Mouse (Mus musculus) kidney, adult 11 months (tissue): Measurements from ENCODE around the gene Sag.

Experiments
- DNase-seq: peaks from one replicate; pipeline ENCODE4 v3.0.0; 2022

Gene Sag

GRCm38 (mm10) chr1:87803576-87803975 is at the start of gene Sag:
Gene Sag (plus strand): TSS chr1:87803680.
- DNase-seq, result no peak

GRCm38 (mm10) chr1:87755641-87756470 is 47.6 kb upstream of the Sag start, which contains the start of gene Atg16l1:
Gene Atg16l1 (plus strand): TSS chr1:87755870.
- DNase-seq, result peak; percentile 93

DNA sequence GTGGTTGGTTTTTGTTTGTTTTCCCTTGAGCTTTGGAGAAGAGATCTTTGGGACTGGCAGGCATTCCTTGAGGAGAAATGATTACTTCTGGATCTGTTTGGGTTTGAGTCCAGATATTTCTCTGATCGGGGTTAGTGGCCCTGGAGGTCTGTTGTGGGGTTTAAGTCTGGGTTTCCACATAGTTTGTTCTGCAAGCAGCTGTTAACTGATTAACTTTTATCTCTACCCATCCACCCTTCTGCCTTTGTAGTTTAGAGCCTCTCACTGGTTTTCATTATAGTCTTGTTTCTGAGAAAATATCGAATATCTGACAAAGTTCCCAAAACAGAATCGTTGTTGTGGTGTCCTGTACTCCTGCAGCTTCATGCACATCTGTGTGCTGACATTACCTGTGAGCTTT is 39.7 kb upstream of the Sag start:
- no peak for DNase-seq

DNA sequence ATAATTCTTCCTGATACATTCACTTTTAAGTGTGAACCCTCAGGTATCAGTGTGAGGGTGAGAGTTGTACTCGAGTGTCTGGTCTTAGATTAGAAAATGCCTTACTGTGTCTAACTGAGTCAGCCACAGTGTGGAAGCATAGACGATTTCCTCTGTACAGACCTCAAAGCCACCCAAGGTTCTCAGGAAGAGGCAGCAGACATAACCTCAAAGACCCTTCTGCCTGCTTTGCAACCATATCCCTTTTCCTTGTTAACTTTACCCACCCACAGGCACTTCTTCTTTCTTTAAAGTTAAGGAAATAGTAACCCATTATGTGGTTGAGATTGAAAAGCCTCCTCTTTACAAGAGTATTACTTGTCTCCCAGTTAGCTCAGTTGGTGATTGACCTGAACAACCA is 37.7 kb upstream of the Sag start:
- no peak for DNase-seq

GRCm38 (mm10) chr1:87766233-87766632 is 37.2 kb upstream of the Sag start:
- DNase-seq, result no peak

DNA sequence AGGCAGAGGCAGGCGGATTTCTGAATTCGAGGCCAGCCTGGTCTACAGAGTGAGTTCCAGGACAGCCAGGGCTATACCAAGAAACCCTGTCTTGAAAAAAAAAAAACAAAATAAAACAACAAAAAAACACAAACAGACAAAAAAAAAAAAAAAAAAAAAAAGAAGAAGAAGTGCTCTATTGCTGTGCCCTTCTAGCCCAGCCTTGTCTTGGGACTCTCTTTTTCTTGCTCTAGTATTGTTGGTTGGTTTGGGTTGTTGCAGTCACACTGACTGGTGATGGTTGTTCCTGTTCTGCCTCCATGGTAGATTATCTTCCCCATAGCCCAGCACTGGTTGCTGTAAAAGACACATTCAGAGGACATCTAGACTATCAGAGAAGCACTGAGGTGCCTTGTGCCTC is 34.2 kb upstream of the Sag start:
- DNase-seq, result no peak

DNA sequence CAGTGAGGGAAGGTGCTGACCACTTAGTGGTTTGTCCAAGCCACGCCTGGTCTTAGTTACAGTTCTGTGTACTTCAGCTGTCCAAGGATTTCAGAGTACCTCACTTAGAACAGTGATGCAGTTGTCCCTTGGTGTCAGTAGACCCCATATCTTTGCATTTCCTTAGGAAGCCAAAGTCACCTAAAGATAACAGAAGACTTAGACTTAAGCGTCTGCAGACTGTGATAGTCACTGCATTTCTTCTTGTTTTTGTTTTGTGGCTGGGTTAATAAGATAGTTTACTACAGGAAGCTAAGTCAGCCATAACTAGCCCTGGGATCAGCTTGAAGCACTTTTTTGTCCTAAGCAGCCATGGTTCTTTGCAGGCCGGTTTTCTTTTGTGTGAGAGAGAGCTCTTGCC is 33.0 kb upstream of the Sag start:
- DNase-seq, result no peak

- DNase-seq, result no peak
These were observed 31.8 kb upstream of the Sag start for GRCm38 (mm10) chr1:87771724-87772123.

GRCm38 (mm10) chr1:87773336-87773735 is 30.1 kb upstream of the Sag start:
- no peak for DNase-seq

DNA sequence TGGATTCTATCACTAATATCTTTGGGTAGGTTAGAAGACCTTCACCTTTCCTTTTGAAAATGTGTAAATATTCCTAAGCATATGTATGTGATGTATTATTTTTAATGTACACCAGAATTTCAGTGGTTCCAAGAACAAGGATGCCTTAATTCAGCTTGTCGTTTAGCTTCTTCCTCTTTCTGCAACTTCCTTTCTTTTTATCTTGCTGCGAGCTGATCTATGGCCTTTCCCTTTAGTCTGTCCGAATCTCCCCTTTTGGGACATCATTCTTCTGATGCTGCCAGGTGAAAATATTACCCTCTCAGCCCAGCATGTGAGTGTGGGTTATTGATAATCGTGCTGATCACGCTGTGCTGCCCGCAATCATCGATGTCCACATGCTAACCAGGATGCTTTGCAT is 28.6 kb upstream of the Sag start:
- DNase-seq, result no peak

DNA sequence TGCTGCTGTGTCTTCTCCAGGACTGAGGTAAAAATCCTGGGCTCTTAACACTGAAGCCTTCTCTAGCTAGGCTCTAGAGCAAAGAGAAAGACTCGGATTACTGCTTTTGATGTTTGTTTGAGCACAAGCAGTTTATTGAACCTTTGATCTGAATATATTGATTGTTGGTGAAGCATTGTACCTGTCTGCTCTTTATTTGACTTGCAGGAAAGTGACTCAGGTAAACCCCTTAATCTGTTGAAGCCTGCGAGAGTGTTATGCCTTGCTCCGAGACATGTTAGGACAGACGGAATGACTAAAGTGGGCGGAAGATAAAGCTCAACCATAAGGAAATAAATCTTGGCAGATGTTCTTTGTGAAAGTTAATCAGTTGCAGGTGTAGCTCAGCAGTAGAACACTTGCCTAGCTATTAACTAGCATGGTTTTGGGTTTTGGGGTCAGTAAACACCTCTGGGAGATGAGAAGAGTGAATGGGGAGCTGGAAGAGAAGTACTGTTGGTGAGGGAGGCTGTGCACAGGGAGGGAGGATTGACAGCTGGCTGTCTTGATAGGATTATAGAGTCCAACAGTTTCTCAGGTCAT is 24.2 kb upstream of the Sag start:
- no peak for DNase-seq

GRCm38 (mm10) chr1:87785703-87786102 is 17.8 kb upstream of the Sag start:
- no peak for DNase-seq

- no peak for DNase-seq
These were observed 17.2 kb upstream of the Sag start for GRCm38 (mm10) chr1:87786251-87786650.

DNA sequence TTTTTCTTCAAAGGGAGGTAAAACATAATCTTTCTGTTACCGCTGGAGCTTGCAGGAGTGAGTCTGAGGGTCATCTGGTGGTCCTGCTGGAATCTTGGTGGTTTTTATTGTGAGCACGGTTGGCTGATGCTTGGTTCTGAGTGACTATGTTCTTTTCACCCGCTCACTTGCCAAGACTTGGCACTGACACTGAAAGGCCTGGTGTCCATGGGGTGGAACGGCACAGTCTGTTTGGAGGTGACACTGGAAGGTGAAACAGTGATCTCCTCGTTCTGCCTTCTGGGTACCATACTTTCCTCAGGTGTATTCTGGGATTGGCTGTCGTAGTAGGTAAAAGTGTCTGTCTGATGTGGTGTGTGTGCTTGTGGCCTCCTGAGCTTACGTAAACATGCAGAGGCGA is 13.8 kb upstream of the Sag start:
- DNase-seq, result no peak

DNA sequence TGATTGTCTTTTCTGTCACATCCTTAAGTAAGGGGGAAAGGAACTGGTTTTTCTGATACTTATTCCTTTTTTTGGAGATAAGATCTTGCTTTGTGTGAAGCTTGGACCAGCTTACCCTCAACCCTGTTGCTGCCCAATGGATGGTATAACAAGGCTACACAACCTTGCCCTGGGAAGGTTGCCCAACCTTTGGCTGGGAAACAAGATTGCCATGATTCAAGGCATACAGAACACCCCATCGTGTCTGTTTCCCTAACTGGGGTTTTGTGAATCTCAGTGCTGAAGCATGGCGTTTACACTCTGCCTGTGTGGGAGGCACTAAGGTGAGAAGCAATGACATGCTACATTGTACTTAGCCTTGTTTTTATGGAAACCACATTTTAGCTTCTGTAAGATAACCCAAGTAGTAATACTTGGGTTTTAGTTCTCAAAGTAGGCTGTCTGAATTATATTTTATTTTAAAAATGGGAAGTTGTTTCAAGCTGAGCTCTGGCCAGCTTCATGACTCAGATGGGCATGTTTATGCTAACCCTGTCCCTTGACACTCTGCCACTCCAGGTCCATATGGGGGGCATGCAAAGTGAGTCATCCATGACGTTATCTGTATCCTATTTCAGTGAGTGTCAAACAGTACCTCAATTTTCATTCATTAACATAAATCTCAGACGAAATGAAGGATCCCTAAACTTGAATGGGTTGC is 10.9 kb upstream of the Sag start:
- DNase-seq, result no peak

GRCm38 (mm10) chr1:87793138-87793449 is 10.4 kb upstream of the Sag start:
- DNase-seq, result no peak

DNA sequence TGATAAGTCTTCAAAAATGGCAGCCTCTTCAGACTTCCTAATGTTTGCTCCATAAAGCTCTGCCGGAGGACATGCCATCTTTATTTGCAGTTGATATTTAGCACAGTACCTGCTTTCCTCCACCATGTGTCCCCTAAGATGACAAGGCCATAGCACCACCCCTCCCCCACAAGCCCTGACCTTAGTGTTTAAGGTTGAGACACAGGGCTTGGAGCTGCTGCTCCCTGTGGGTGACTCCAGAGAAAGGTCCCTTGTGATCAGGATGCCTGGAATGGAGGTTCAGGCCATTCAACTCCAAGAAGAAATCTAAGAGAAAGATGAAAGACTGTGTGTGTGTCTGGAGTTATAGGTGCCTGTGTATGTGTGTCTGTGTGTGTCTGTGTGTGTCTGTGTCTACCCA is 5.8 kb upstream of the Sag start:
- no peak for DNase-seq

- no peak for DNase-seq
These were observed 5.2 kb upstream of the Sag start for GRCm38 (mm10) chr1:87798306-87798705.

DNA sequence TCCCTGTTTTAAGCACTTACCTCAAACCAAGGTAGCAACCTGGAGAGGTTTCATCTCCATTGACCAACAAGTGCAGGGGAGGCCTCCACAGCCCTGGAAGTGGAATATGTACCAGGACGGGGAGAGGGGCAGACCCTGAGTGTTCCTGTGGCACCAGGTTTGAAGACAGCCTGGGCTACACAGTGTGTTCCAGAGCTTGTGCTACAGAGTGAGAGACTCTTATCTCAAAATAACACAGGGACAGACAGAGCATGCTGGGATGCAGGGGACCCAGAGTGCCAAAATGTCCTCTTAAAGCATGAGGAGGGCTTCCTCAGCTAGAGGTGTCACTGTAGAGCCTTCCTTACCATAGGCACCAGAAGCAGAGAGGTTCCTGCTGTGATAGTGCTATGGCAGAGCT is 4.3 kb downstream of the Sag start:
- no peak for DNase-seq

GRCm38 (mm10) chr1:87811391-87811790 is 7.9 kb downstream of the Sag start:
- DNase-seq, result no peak

GRCm38 (mm10) chr1:87812061-87812460 is 8.6 kb downstream of the Sag start:
- DNase-seq, result no peak

DNA sequence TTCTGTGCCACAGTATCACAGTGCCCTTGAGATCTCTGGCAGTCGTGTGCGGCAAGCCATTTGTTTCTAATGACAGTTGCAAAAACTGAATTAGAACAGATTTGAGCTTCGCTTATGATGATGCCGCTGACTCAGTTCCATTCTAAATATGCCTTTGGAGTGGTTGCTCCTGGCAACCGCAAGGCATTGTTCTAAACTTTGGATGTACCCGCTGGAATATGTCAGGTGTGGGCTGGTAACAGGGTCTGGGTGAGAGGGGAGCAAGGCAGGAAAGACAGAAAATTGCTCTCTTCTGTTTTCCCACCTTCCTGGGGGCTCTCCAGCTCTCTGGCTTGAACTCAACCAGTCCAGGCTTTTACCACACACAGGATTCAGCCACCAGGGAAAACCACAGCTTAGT is 9.7 kb downstream of the Sag start:
- no peak for DNase-seq

GRCm38 (mm10) chr1:87813681-87814080 is 10.2 kb downstream of the Sag start:
- DNase-seq, result no peak

- DNase-seq, result no peak
These were observed 21.0 kb downstream of the Sag start for GRCm38 (mm10) chr1:87824420-87824995.
